Mouse (Mus musculus): ENCODE measurements around the gene Hoxb9. TPM values are rescaled to one million over a fixed set of nuclear protein-coding genes. Genes with fewer than 3 reads are reported as not detected.

The Hoxb9 gene
- polyA plus RNA-seq, 1 experiment, result not detected

DNA sequence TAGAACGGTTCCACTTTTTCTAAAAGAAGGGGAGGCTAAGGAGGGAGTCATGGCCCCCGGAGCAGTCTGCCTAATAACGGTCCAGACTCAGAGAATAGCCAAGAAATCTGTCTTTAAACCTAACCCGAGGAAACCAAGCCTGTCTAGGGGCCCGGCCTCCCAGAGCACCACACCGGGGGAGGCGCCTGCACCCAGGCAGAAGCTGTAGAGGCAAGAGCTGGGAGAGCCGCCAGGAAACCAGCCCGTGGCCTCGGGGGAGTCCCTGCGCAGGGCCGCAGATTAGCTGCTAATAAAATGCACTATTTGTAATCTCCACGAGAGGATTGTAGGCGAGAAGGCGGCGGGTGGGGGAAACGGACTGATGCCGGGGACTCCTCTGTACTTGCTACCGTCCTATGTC lies 1.4 kb upstream of the Hoxb9 start:
- H3K4me3 ChIP-seq (ENCODE audit: insufficient read depth, poor library complexity, severe bottlenecking), result no peak overlapping the region
- no peaks in the 10 kb centered on the region for H3K79me2 ChIP-seq (ENCODE audit: control insufficient read depth, insufficient read depth)
- H3K36me3 ChIP-seq (ENCODE audit: control insufficient read depth, insufficient read depth), result no peaks in the 10 kb centered on the region
- peaks cover 91% of the 10 kb centered on the region for H3K27me3 ChIP-seq (ENCODE audit: control insufficient read depth, insufficient read depth, insufficient read length)
- no peaks in the 10 kb centered on the region for H3K79me3 ChIP-seq (ENCODE audit: low read depth)
- H3ac ChIP-seq (ENCODE audit: control insufficient read depth, insufficient read length, low read depth), result no peak overlapping the region
- no peak for TF ChIP-seq MYOG (IDR thresholded peaks at IDR 0.05; ENCODE audit: control insufficient read depth, extremely low read depth, insufficient read length)
- TF ChIP-seq USF1 (IDR thresholded peaks at IDR 0.05; ENCODE audit: low read depth), result no peak
- TF ChIP-seq MYOD1 (IDR thresholded peaks at IDR 0.05; ENCODE audit: control insufficient read depth, insufficient read length, low read depth), result no peak
- TF ChIP-seq CTCF (IDR thresholded peaks at IDR 0.05; ENCODE audit: control insufficient read depth, insufficient read depth, insufficient read length), result no peak
- no peak for TF ChIP-seq CEBPB (IDR thresholded peaks at IDR 0.05; ENCODE audit: low read depth)
- no peak for TF ChIP-seq MAX (IDR thresholded peaks at IDR 0.05)
- no peak for TF ChIP-seq FOSL1 (IDR thresholded peaks at IDR 0.05; ENCODE audit: insufficient read depth, low read length, poor library complexity, severe bottlenecking)

DNA sequence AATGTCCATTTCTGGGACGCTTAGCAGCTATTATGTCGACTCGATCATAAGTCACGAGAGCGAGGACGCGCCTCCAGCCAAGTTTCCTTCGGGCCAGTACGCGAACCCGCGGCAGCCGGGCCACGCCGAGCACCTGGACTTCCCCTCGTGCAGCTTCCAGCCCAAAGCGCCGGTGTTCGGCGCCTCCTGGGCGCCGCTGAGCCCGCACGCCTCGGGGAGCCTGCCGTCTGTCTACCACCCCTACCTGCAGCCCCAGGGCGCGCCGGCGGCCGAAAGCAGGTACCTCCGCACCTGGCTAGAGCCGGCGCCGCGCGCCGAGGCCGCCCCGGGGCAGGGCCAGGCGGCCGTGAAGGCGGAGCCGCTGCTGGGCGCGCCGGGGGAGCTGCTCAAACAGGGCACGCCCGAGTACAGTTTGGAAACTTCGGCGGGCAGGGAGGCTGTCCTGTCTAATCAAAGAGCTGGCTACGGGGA lies 319 bp downstream of the Hoxb9 start:
- no peaks in the 10 kb centered on the region for H3K79me3 ChIP-seq (ENCODE audit: low read depth)
- H3K79me2 ChIP-seq (ENCODE audit: control insufficient read depth, insufficient read depth), result no peaks in the 10 kb centered on the region
- H3K27me3 ChIP-seq (ENCODE audit: control insufficient read depth, insufficient read depth, insufficient read length), result peaks cover 93% of the 10 kb centered on the region
- TF ChIP-seq CEBPB (IDR thresholded peaks at IDR 0.05; ENCODE audit: low read depth), result no peak
- TF ChIP-seq USF1 (IDR thresholded peaks at IDR 0.05; ENCODE audit: low read depth), result no peak
- no peak for TF ChIP-seq MAX (IDR thresholded peaks at IDR 0.05)
- no peak overlapping the region for H3K4me3 ChIP-seq (ENCODE audit: insufficient read depth, poor library complexity, severe bottlenecking)
- H3K36me3 ChIP-seq (ENCODE audit: control insufficient read depth, insufficient read depth), result no peaks in the 10 kb centered on the region
- H3ac ChIP-seq (ENCODE audit: control insufficient read depth, insufficient read length, low read depth), result no peak overlapping the region

DNA sequence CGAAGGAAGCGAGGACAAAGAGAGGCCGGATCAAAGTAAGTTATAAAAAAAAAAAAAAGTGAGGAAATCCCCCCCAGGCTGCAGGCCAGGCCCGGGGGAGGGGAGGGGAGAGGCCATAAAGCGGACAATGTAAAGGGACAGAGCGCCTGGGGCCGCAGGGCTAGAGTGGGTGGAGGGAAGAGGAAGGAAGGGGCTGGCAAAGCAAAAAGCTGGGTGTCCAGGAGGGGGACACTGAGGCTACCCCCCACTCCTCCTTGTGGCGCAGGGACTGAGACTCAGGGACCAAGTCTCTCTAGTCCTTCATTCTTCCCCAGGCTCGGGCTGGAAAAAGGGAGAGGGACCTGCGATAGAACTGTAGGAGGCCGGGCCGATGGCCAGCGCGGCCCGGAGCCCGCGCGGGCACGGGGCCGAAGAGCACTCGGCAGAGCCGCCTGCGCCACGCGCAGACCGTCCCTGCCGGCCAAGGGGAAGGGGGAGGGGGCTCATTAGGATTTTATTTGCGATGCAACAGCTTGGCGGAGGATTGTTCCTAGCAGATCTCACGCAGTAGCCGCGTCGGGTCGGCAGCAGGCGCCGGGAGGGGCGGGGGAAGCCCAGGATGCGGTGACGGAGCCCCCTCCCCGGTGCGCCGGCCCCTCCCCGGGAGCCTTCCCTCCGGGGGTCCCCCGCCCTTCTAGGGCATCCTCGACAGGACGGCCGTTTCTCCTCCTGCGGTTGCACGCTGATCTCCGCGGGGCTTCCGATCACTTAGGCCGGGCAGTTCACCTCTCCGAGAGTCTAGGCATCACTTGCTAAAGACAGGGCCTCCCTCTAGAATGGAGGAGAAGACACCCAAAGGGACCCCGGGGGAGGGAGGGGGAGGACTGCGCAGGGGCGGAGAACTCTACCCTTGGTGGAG lies 1.0 kb downstream of the Hoxb9 start:
- no peak for TF ChIP-seq CEBPB (IDR thresholded peaks at IDR 0.05; ENCODE audit: low read depth)
- TF ChIP-seq MYOD1 (IDR thresholded peaks at IDR 0.05; ENCODE audit: control insufficient read depth, insufficient read length, low read depth), result no peak
- no peak for TF ChIP-seq MYOG (IDR thresholded peaks at IDR 0.05; ENCODE audit: control insufficient read depth, extremely low read depth, insufficient read length)
- TF ChIP-seq FOSL1 (IDR thresholded peaks at IDR 0.05; ENCODE audit: insufficient read depth, low read length, poor library complexity, severe bottlenecking), result no peak
- no peak overlapping the region for H3ac ChIP-seq (ENCODE audit: control insufficient read depth, insufficient read length, low read depth)
- peaks cover 93% of the 10 kb centered on the region for H3K27me3 ChIP-seq (ENCODE audit: control insufficient read depth, insufficient read depth, insufficient read length)
- no peaks in the 10 kb centered on the region for H3K79me2 ChIP-seq (ENCODE audit: control insufficient read depth, insufficient read depth)
- no peak overlapping the region for H3K4me3 ChIP-seq (ENCODE audit: insufficient read depth, poor library complexity, severe bottlenecking)
- H3K79me3 ChIP-seq (ENCODE audit: low read depth), result no peaks in the 10 kb centered on the region
- no peaks in the 10 kb centered on the region for H3K36me3 ChIP-seq (ENCODE audit: control insufficient read depth, insufficient read depth)

DNA sequence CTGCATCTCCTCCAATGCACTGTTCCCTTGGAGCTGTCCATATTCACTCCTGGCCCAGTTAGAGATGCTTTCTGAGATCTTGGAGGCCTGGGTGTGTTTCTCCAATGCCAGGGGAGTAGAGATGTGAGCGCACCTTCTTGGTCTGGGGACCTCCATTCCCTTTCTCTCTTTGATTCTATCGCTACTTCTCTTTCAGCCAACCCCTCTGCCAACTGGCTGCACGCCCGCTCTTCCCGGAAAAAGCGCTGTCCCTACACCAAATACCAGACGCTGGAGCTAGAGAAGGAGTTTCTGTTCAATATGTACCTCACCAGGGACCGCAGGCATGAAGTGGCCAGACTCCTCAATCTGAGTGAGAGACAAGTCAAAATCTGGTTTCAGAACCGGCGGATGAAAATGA lies 3.2 kb downstream of the Hoxb9 start:
- Histone ChIP-seq H3K27me3 (ENCODE audit: control insufficient read depth, insufficient read depth, insufficient read length) (peaks cover 93% of the 10 kb centered on the region), H3K36me3 (ENCODE audit: control insufficient read depth, insufficient read depth) (no peaks in the 10 kb centered on the region), H3K4me3 (ENCODE audit: insufficient read depth, poor library complexity, severe bottlenecking) (no peak overlapping the region), H3K79me3 (ENCODE audit: low read depth) (no peaks in the 10 kb centered on the region), H3ac (ENCODE audit: control insufficient read depth, insufficient read length, low read depth) (no peak overlapping the region), H3K79me2 (ENCODE audit: control insufficient read depth, insufficient read depth) (no peaks in the 10 kb centered on the region)
- TF ChIP-seq FOSL1 (IDR thresholded peaks at IDR 0.05; ENCODE audit: insufficient read depth, low read length, poor library complexity, severe bottlenecking) (no peak), USF1 (IDR thresholded peaks at IDR 0.05; ENCODE audit: low read depth) (no peak), CTCF (IDR thresholded peaks at IDR 0.05; ENCODE audit: control insufficient read depth, insufficient read depth, insufficient read length) (no peak), CEBPB (IDR thresholded peaks at IDR 0.05; ENCODE audit: low read depth) (no peak), MYOG (IDR thresholded peaks at IDR 0.05; ENCODE audit: control insufficient read depth, extremely low read depth, insufficient read length) (no peak), MAX (IDR thresholded peaks at IDR 0.05) (no peak), MYOD1 (IDR thresholded peaks at IDR 0.05; ENCODE audit: control insufficient read depth, insufficient read length, low read depth) (no peak)

DNA sequence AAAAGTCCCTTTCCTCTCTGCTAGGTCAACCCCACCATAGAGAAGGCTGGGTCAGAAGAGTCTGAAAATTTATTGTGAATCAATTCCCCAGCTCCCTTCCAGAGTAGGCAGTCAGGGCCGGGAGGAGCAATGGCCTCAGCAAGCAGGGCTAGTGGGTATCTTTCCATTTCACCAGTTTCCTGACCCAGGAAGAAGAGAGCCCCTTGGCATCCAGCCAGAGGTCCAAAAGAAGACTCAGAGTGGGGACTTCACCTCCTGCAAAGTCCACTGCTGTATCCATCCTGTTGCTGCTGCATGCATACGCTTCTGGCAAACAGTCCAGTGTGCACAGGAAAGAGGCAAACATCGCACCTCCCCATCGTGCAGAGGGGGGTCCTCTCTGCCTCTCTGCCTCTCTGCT lies 4.6 kb downstream of the Hoxb9 start:
- H3K36me3 ChIP-seq (ENCODE audit: control insufficient read depth, insufficient read depth), result no peaks in the 10 kb centered on the region
- no peaks in the 10 kb centered on the region for H3K79me3 ChIP-seq (ENCODE audit: low read depth)
- H3ac ChIP-seq (ENCODE audit: control insufficient read depth, insufficient read length, low read depth), result no peak overlapping the region
- no peak for TF ChIP-seq CEBPB (IDR thresholded peaks at IDR 0.05; ENCODE audit: low read depth)
- no peak for TF ChIP-seq USF1 (IDR thresholded peaks at IDR 0.05; ENCODE audit: low read depth)
- TF ChIP-seq MAX (IDR thresholded peaks at IDR 0.05), result no peak
- no peak for TF ChIP-seq CTCF (IDR thresholded peaks at IDR 0.05; ENCODE audit: control insufficient read depth, insufficient read depth, insufficient read length)
- no peak for TF ChIP-seq MYOG (IDR thresholded peaks at IDR 0.05; ENCODE audit: control insufficient read depth, extremely low read depth, insufficient read length)
- TF ChIP-seq MYOD1 (IDR thresholded peaks at IDR 0.05; ENCODE audit: control insufficient read depth, insufficient read length, low read depth), result no peak
- no peak for TF ChIP-seq FOSL1 (IDR thresholded peaks at IDR 0.05; ENCODE audit: insufficient read depth, low read length, poor library complexity, severe bottlenecking)
- H3K4me3 ChIP-seq (ENCODE audit: insufficient read depth, poor library complexity, severe bottlenecking), result no peak overlapping the region
- H3K79me2 ChIP-seq (ENCODE audit: control insufficient read depth, insufficient read depth), result no peaks in the 10 kb centered on the region
- H3K27me3 ChIP-seq (ENCODE audit: control insufficient read depth, insufficient read depth, insufficient read length), result peaks cover 90% of the 10 kb centered on the region

All from C2C12 (cell line).